Mouse (Mus musculus): ENCODE measurements around the gene Ivl. TPM values are rescaled to one million over a fixed set of nuclear protein-coding genes. Genes with fewer than 3 reads are reported as not detected.

Gene Ivl
- total RNA-seq, 2 experiments from 2014 or later: not detected

Other genes with a start within 250 kb of the Ivl start
- gene Sprr2d, start 234.6 kb downstream of the Ivl start, total RNA-seq (2021): not detected
- not detected for gene Sprr2e, start 221.6 kb downstream of the Ivl start, total RNA-seq (2021)
- not detected for gene Sprr2f, start 208.5 kb downstream of the Ivl start, total RNA-seq (2021)
- gene Sprr2h, start 188.1 kb downstream of the Ivl start, total RNA-seq (2021): not detected
- not detected for gene Sprr2i, start 165.7 kb downstream of the Ivl start, total RNA-seq (2021)
- gene Sprr2j-ps, start 155.7 kb downstream of the Ivl start, total RNA-seq (2021): not detected
- 10 to 100 TPM in 1 of 2 experiments, 1 to 10 TPM in 1; 8.2 to 10.7 TPM for gene Gm9774, start 144.3 kb downstream of the Ivl start, total RNA-seq (2021)
- gene Sprr2k, start 141.2 kb downstream of the Ivl start, total RNA-seq (2021): not detected
- gene Sprr1b, start 134.9 kb downstream of the Ivl start, total RNA-seq (2021): not detected
- gene Sprr3, start 115.0 kb downstream of the Ivl start, total RNA-seq (2021): not detected
- not detected for gene Sprr1a, start 87.8 kb downstream of the Ivl start, total RNA-seq (2021)
- gene Sprr4, start 73.2 kb downstream of the Ivl start, total RNA-seq (2021): not detected
- gene 2310046K23Rik, start 39.2 kb downstream of the Ivl start, total RNA-seq (2021): not detected
- not detected for gene Smcp, start 15.3 kb upstream of the Ivl start, total RNA-seq (2021)
- gene 2210017I01Rik, start 33.8 kb upstream of the Ivl start, total RNA-seq (2021): not detected
- gene Lce6a, start 47.9 kb upstream of the Ivl start, total RNA-seq (2021): not detected
- not detected for gene Lce1a1, start 74.6 kb upstream of the Ivl start, total RNA-seq (2021)
- gene Lce1b, start 83.2 kb upstream of the Ivl start, total RNA-seq (2021): not detected
- not detected for gene Lce1a2, start 96.6 kb upstream of the Ivl start, total RNA-seq (2021)
- not detected for gene Lce1c, start 105.5 kb upstream of the Ivl start, total RNA-seq (2021)
- gene Lce1d, start 113.5 kb upstream of the Ivl start, total RNA-seq (2021): not detected
- not detected for gene Lce1e, start 135.3 kb upstream of the Ivl start, total RNA-seq (2021)
- gene Lce1f, start 146.6 kb upstream of the Ivl start, total RNA-seq (2021): not detected
- gene Gm38119, start 165.4 kb upstream of the Ivl start, total RNA-seq (2021): not detected
- not detected for gene Lce1g, start 178.6 kb upstream of the Ivl start, total RNA-seq (2021)
- gene Lce1h, start 191.3 kb upstream of the Ivl start, total RNA-seq (2021): not detected
- gene Lce1i, start 205.2 kb upstream of the Ivl start, total RNA-seq (2021): not detected
- gene Lce1j, start 216.8 kb upstream of the Ivl start, total RNA-seq (2021): not detected
- gene Lce1k, start 234.2 kb upstream of the Ivl start, total RNA-seq (2021): not detected